Mouse (Mus musculus): ENCODE measurements at regions not wholly inside any gene's neighbourhood (a gene's known extent, or its start where the extent isn't known, plus 50 kb on each side); places are given as distances from the start of the nearest gene placed in this dataset.
"Not testable (repeated sequence)": the region's sequence is repeated elsewhere in the genome, so short reads cannot be mapped to it uniquely, and the experiment has no call there.

GRCm38 (mm10) chr8:42442786-42443185, 698.5 kb downstream of the Triml1 start:
- intact Hi-C loops (cut with DNase I): no loop called here
- DNase-seq: no peak

GRCm38 (mm10) chr8:42402632-42403031, 738.7 kb downstream of the Triml1 start:
- DNase-seq: no peak
- intact Hi-C loops (cut with DNase I): no loop called here

GRCm38 (mm10) chr8:42396886-42397285, 744.4 kb downstream of the Triml1 start:
- DNase-seq: no peak
- intact Hi-C loops (cut with DNase I): no loop called here

- no peak for DNase-seq
- intact Hi-C loops (cut with DNase I): no loop called here
Observed at GRCm38 (mm10) chr8:42388816-42389215, 752.5 kb downstream of the Triml1 start.

GRCm38 (mm10) chr8:42348073-42348603, 793.1 kb downstream of the Triml1 start:
- no peak for DNase-seq
- intact Hi-C loops (cut with DNase I): no loop called here

- no peak for DNase-seq
- intact Hi-C loops (cut with DNase I): no loop called here
Observed at GRCm38 (mm10) chr8:42334708-42335107, 806.6 kb downstream of the Triml1 start.

GRCm38 (mm10) chr8:42324663-42325062, 816.6 kb downstream of the Triml1 start:
- DNase-seq: no peak
- intact Hi-C loops (cut with DNase I): no loop called here

GRCm38 (mm10) chr8:42322862-42323261, 818.4 kb downstream of the Triml1 start:
- no peak for DNase-seq
- intact Hi-C loops (cut with DNase I): no loop called here

GRCm38 (mm10) chr8:42311060-42311459, 830.2 kb downstream of the Triml1 start:
- no peak for DNase-seq
- intact Hi-C loops (cut with DNase I): no loop called here

- DNase-seq: no peak
- intact Hi-C loops (cut with DNase I): no loop called here
Observed at GRCm38 (mm10) chr8:42291392-42291791, 849.9 kb downstream of the Triml1 start.

- no peak for DNase-seq
- intact Hi-C loops (cut with DNase I): no loop called here
Observed at GRCm38 (mm10) chr8:42282011-42282410, 859.3 kb downstream of the Triml1 start.

GRCm38 (mm10) chr8:42253358-42253757, 836.5 kb upstream of the Frg1 start:
- no peak for DNase-seq
- intact Hi-C loops (cut with DNase I): no loop called here

GRCm38 (mm10) chr8:42242321-42242720, 825.4 kb upstream of the Frg1 start:
- intact Hi-C loops (cut with DNase I); DNase-seq: not testable (repeated sequence)

- no peak for DNase-seq
- intact Hi-C loops (cut with DNase I): no loop called here
Observed at GRCm38 (mm10) chr8:42219857-42220600, 803.2 kb upstream of the Frg1 start.

- no peak for DNase-seq
- intact Hi-C loops (cut with DNase I): no loop called here
Observed at GRCm38 (mm10) chr8:42210943-42211342, 794.1 kb upstream of the Frg1 start.

GRCm38 (mm10) chr8:42209989-42210388, 793.1 kb upstream of the Frg1 start:
- intact Hi-C loops (cut with DNase I): no loop called here
- DNase-seq: no peak

GRCm38 (mm10) chr8:42197257-42197656, 780.4 kb upstream of the Frg1 start:
- intact Hi-C loops (cut with DNase I): no loop called here
- no peak for DNase-seq

GRCm38 (mm10) chr8:42193902-42194550, 777.2 kb upstream of the Frg1 start:
- no peak for DNase-seq
- intact Hi-C loops (cut with DNase I): no loop called here

GRCm38 (mm10) chr8:42187083-42187482, 770.2 kb upstream of the Frg1 start:
- intact Hi-C loops (cut with DNase I): no loop called here
- DNase-seq: no peak

GRCm38 (mm10) chr8:42183288-42183878, 766.5 kb upstream of the Frg1 start:
- intact Hi-C loops (cut with DNase I): no loop called here
- no peak for DNase-seq

- intact Hi-C loops (cut with DNase I): no loop called here
- DNase-seq: no peak
Observed at GRCm38 (mm10) chr8:42162441-42162840, 745.6 kb upstream of the Frg1 start.

- intact Hi-C loops (cut with DNase I): no loop called here
Observed at GRCm38 (mm10) chr8:42157006-42157405, 740.1 kb upstream of the Frg1 start.

More at GRCm38 (mm10) chr8:42157006-42157405, 740.1 kb upstream of the Frg1 start:
- no peak for DNase-seq

All from gastrocnemius, postnatal 36 days (tissue).